Mouse (Mus musculus) kidney, embryonic 14.5 days (tissue): ENCODE data around the gene Ank2. TPM values are rescaled to one million over a fixed set of nuclear protein-coding genes. Genes with fewer than 3 reads are reported as not detected.

Source experiments
- ATAC-seq: fragments of 200-750 bp; cut with Nextera tagmentation; 2 replicates; pipeline ENCODE4 v1.8.0; 2017; ENCODE audit warnings: moderate number of reproducible peaks, mild to moderate bottlenecking, moderate TSS enrichment, moderate library complexity; ENCODE audit not compliant: low FRiP score, low TSS enrichment
- H3K27ac ChIP-seq: fragments of 300-500 bp; sonication (generic); 2 replicates; pipeline ENCODE4 v1.5.1; 2014; ENCODE audit warnings: low read depth, mild to moderate bottlenecking, low read length, moderate library complexity, mixed read lengths
- H3K27me3 ChIP-seq: fragments of 300-500 bp; sonication (generic); 2 replicates; pipeline ENCODE4 v1.6.1; 2014; ENCODE audit warnings: mild to moderate bottlenecking, low read length; ENCODE audit not compliant: control insufficient read depth, insufficient read depth
- H3K36me3 ChIP-seq: fragments of 300-500 bp; sonication (generic); 2 replicates; pipeline ENCODE4 v1.6.1; 2014; ENCODE audit warnings: low read length, mixed read lengths; ENCODE audit not compliant: control insufficient read depth, insufficient read depth
- H3K4me1 ChIP-seq: fragments of 300-500 bp; sonication (generic); 2 replicates; pipeline ENCODE4 v1.6.1; 2014; ENCODE audit warnings: low read length, mixed read lengths; ENCODE audit not compliant: control insufficient read depth, insufficient read depth
- H3K4me2 ChIP-seq: fragments of 300-500 bp; sonication (generic); replicated peaks from 2 replicates; pipeline ENCODE4 v1.6.1; 2014; ENCODE audit warnings: low read depth, mild to moderate bottlenecking, low read length
- H3K4me3 ChIP-seq: fragments of 300-500 bp; sonication (generic); 2 replicates; pipeline ENCODE4 v1.5.1; 2014; ENCODE audit warnings: mild to moderate bottlenecking, low read length
- H3K9ac ChIP-seq: fragments of 300-500 bp; sonication (generic); 2 replicates; pipeline ENCODE4 v1.6.1; 2014; ENCODE audit warnings: low read depth, mild to moderate bottlenecking, low read length, moderate library complexity
- H3K9me3 ChIP-seq: fragments of 300-500 bp; sonication (generic); 2 replicates; pipeline ENCODE4 v1.6.1; 2016; ENCODE audit warnings: low read length; ENCODE audit not compliant: control insufficient read depth
- WGBS: fragments of 180-500 bp; shearing (Covaris S2); extraction: QIAGEN DNeasy Blood & Tissue Kit; methylation state at CpG from one replicate; pipeline ENCODE4 v1.1.7; 2014; 5-methylcytosine and 5-hydroxymethylcytosine counted together
- polyA plus RNA-seq: library from polyadenylated mRNA; unstranded; fragments of >200 nt; fragmentation: Nextera tagmentation; extraction: Ambion mirVana; gene quantifications from 2 replicates; pipeline ENCODE4 v1.2.1, GENCODE M21; 2014

Gene Ank2
- polyA plus RNA-seq, 1 experiment from 2014 or later: 11.5 TPM

- Histone ChIP-seq H3K4me3 (no peak overlapping the region), H3K27ac (no peak overlapping the region), H3K36me3 (no peaks in the 10 kb centered on the region), H3K4me2 (0 out of 2 replicates have a peak overlapping the region, but pooled peaks have one; percentile 3), H3K9me3 (no peaks in the 10 kb centered on the region), H3K9ac (no peak overlapping the region), H3K27me3 (no peaks in the 10 kb centered on the region), H3K4me1 (0 out of 2 replicates have a peak, but pooled peaks cover 3% of the 10 kb centered on the region)
- WGBS: 40% methylated on average over 15 of the region's 15 CpGs
- ATAC-seq: no peak
Observed at GRCm38 (mm10) chr3:127260007-127260785, 239.0 kb downstream of the Ank2 start.

- H3K4me3 ChIP-seq: peak overlapping the region; percentile 39
- peak overlapping the region; percentile 39; the same call in 1 of the 2 replicates for H3K4me2 ChIP-seq
- H3K27ac ChIP-seq: no peak overlapping the region
- no peaks in the 10 kb centered on the region for H3K36me3 ChIP-seq
- WGBS: 46% methylated on average over 15 of the region's 15 CpGs
- no peaks in the 10 kb centered on the region for H3K9me3 ChIP-seq
- 0 out of 2 replicates have a peak, but pooled peaks cover 3% of the 10 kb centered on the region for H3K4me1 ChIP-seq
- ATAC-seq: no peak
- no peak overlapping the region for H3K9ac ChIP-seq
- H3K27me3 ChIP-seq: no peaks in the 10 kb centered on the region
Observed at GRCm38 (mm10) chr3:127258466-127259075, 240.6 kb downstream of the Ank2 start.

- Histone ChIP-seq H3K4me1 (0 out of 2 replicates have a peak, but pooled peaks cover 3% of the 10 kb centered on the region), H3K4me2 (peak overlapping the region; percentile 39), H3K27me3 (no peaks in the 10 kb centered on the region), H3K36me3 (no peaks in the 10 kb centered on the region), H3K9me3 (no peaks in the 10 kb centered on the region), H3K4me3 (peak overlapping the region; percentile 39), H3K27ac (peak overlapping the region; percentile 6; the same call in 1 of the 2 replicates), H3K9ac (0 out of 2 replicates have a peak overlapping the region, but pooled peaks have one; percentile 32)
- peak; percentile 41 for ATAC-seq
- WGBS: under 1% methylated on average over 18 of the region's 18 CpGs
Observed at GRCm38 (mm10) chr3:127257969-127258368, 241.2 kb downstream of the Ank2 start.

- ATAC-seq: peak; percentile 96
- Histone ChIP-seq H3K4me3 (peak overlapping the region; percentile 39), H3K4me2 (peak overlapping the region; percentile 39), H3K36me3 (no peaks in the 10 kb centered on the region), H3K9ac (0 out of 2 replicates have a peak overlapping the region, but pooled peaks have one; percentile 32), H3K4me1 (0 out of 2 replicates have a peak, but pooled peaks cover 3% of the 10 kb centered on the region), H3K9me3 (no peaks in the 10 kb centered on the region), H3K27ac (peak overlapping the region; percentile 6; the same call in 1 of the 2 replicates), H3K27me3 (no peaks in the 10 kb centered on the region)
- WGBS: 1% methylated on average over 13 of the region's 13 CpGs
Observed at GRCm38 (mm10) chr3:127257279-127257925, 241.7 kb downstream of the Ank2 start.

GRCm38 (mm10) chr3:127256681-127257080, 242.5 kb downstream of the Ank2 start:
- ATAC-seq: no peak
- no peak overlapping the region for H3K9ac ChIP-seq

GRCm38 (mm10) chr3:127250930-127251329, 248.2 kb downstream of the Ank2 start:
- Histone ChIP-seq H3K9me3 (no peaks in the 10 kb centered on the region), H3K4me1 (no peaks in the 10 kb centered on the region), H3K27me3 (no peaks in the 10 kb centered on the region), H3K27ac (no peak overlapping the region), H3K4me2 (no peak overlapping the region), H3K4me3 (no peak overlapping the region), H3K36me3 (no peaks in the 10 kb centered on the region), H3K9ac (no peak overlapping the region)
- no peak for ATAC-seq
- 71% methylated on average over 5 of the region's 5 CpGs for WGBS

More at GRCm38 (mm10) chr3:127256681-127257080, 242.5 kb downstream of the Ank2 start:
- Histone ChIP-seq H3K9me3 (no peaks in the 10 kb centered on the region), H3K4me3 (no peak overlapping the region), H3K27me3 (no peaks in the 10 kb centered on the region), H3K4me2 (no peak overlapping the region), H3K27ac (no peak overlapping the region), H3K36me3 (no peaks in the 10 kb centered on the region), H3K4me1 (0 out of 2 replicates have a peak, but pooled peaks cover 3% of the 10 kb centered on the region)
- 70% methylated on average over 2 of the region's 2 CpGs for WGBS

GRCm38 (mm10) chr3:127248611-127249010, 250.5 kb downstream of the Ank2 start:
- Histone ChIP-seq H3K9ac (no peak overlapping the region), H3K36me3 (no peaks in the 10 kb centered on the region), H3K4me2 (no peak overlapping the region), H3K4me1 (no peaks in the 10 kb centered on the region), H3K27me3 (no peaks in the 10 kb centered on the region), H3K4me3 (no peak overlapping the region), H3K27ac (no peak overlapping the region), H3K9me3 (no peaks in the 10 kb centered on the region)
- no peak for ATAC-seq

- Histone ChIP-seq H3K4me1 (no peaks in the 10 kb centered on the region), H3K27ac (no peak overlapping the region), H3K9me3 (no peaks in the 10 kb centered on the region), H3K27me3 (no peaks in the 10 kb centered on the region), H3K36me3 (no peaks in the 10 kb centered on the region), H3K9ac (no peak overlapping the region), H3K4me3 (no peak overlapping the region), H3K4me2 (no peak overlapping the region)
- ATAC-seq: no peak
- 64% methylated on average over 11 of the region's 11 CpGs for WGBS
Observed at GRCm38 (mm10) chr3:127246989-127247708, 252.0 kb downstream of the Ank2 start.
